Mouse (Mus musculus) embryonic facial prominence, embryonic 11.5 days (tissue): ENCODE measurements around the gene E130114P18Rik. TPM values are rescaled to one million over a fixed set of nuclear protein-coding genes. Genes with fewer than 3 reads are reported as not detected.

Experiments used
- ATAC-seq: fragments of 200-750 bp; cut with Nextera tagmentation; replicated peaks from 2 replicates; pipeline ENCODE4 v1.8.0; 2017; ENCODE audit warnings: low read depth; ENCODE audit not compliant: insufficient number of reproducible peaks, low FRiP score, low TSS enrichment
- DNase-seq: peaks from one replicate; pipeline ENCODE4 v3.0.0-alpha.2; 2015; ENCODE audit warnings: low spot score
- H3K27ac ChIP-seq: fragments of 300-500 bp; sonication (generic); replicated peaks from 2 replicates; pipeline ENCODE4 v1.5.1; 2014; ENCODE audit warnings: mild to moderate bottlenecking, low read depth, low read length, control low read depth
- H3K27me3 ChIP-seq: fragments of 300-500 bp; sonication (generic); 2 replicates; pipeline ENCODE4 v1.6.1; 2014; ENCODE audit warnings: mild to moderate bottlenecking, low read length, moderate library complexity, mixed read lengths; ENCODE audit not compliant: control insufficient read depth, insufficient read depth
- H3K36me3 ChIP-seq: fragments of 300-500 bp; sonication (generic); replicated peaks from 2 replicates; pipeline ENCODE4 v1.6.1; 2014; ENCODE audit warnings: low read depth, mild to moderate bottlenecking, low read length, moderate library complexity, mixed read lengths; ENCODE audit not compliant: control insufficient read depth, insufficient read depth
- H3K4me1 ChIP-seq: fragments of 300-500 bp; sonication (generic); 2 replicates; pipeline ENCODE4 v1.6.1; 2014; ENCODE audit warnings: low read length, mixed read lengths; ENCODE audit not compliant: control insufficient read depth, insufficient read depth
- H3K4me2 ChIP-seq: fragments of 300-500 bp; sonication (generic); 2 replicates; pipeline ENCODE4 v1.6.1; 2014; ENCODE audit warnings: low read depth, mild to moderate bottlenecking, control low read depth, low read length, moderate library complexity
- H3K4me3 ChIP-seq: fragments of 300-500 bp; sonication (generic); 2 replicates; pipeline ENCODE4 v1.5.1; 2014; ENCODE audit warnings: low read depth, low read length, control low read depth
- H3K9ac ChIP-seq: fragments of 300-500 bp; sonication (generic); replicated peaks from 2 replicates; pipeline ENCODE4 v1.6.1; 2014; ENCODE audit warnings: mild to moderate bottlenecking, control low read depth, low read length
- H3K9me3 ChIP-seq: fragments of 300-500 bp; sonication (generic); replicated peaks from 2 replicates; pipeline ENCODE4 v1.6.1; 2016; ENCODE audit warnings: mild to moderate bottlenecking, low read length, inconsistent platforms, mixed read lengths; ENCODE audit not compliant: control insufficient read depth
- WGBS: fragments of 180-500 bp; shearing (Covaris S2); extraction: QIAGEN DNeasy Blood & Tissue Kit; methylation state at CpG from one replicate; pipeline ENCODE4 v1.1.7; 2014; 5-methylcytosine and 5-hydroxymethylcytosine counted together
- polyA plus RNA-seq: library from polyadenylated mRNA; unstranded; fragments of >200 nt; fragmentation: Nextera tagmentation; extraction: Ambion mirVana; gene quantifications from 2 replicates; pipeline ENCODE4 v1.2.1, GENCODE M21; 2014

E130114P18Rik gene
- polyA plus RNA-seq, 1 experiment from 2014 or later: 9.5 TPM

DNA sequence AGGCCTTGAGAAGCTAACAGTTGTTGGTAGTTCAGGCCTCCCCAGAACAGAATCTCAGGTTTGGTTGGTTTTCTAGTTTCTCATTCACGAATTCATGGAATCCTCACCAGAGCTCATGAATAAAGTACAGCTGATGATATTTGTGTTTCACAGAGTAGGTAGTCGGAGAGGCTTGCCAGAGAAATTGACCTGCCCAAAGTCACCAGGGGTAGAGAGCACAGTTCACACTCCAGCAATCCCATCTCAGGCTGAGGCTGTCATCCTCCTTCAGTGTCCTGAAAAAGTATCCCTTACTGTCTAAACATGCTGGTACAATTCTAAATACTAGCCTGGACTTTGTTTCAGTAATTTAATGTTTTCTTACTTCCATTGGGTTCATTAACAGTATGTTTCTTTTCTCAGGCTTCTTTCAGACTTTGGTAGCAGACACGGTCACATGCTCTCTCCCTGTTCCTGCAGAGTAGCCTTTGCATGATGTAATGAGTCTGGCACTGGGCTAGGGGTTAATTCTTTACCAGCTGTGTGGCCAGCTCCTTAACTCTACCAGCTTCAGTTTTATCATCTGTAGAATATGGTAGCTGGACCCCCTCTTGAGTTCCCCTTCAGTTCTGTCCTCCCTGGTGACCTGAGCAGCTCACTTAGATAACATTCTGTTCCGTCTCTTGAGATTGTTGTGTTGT lies 12.4 kb downstream of the E130114P18Rik start:
- Histone ChIP-seq H3K36me3 (no peaks in the 10 kb centered on the region), H3K9me3 (no peaks in the 10 kb centered on the region), H3K4me2 (no peak overlapping the region), H3K4me3 (no peak overlapping the region), H3K9ac (no peak overlapping the region), H3K4me1 (no peaks in the 10 kb centered on the region), H3K27ac (no peak overlapping the region), H3K27me3 (no peaks in the 10 kb centered on the region)
- ATAC-seq (no peak), DNase-seq (no peak)
- WGBS: 79% methylated on average over 4 of the region's 4 CpGs

DNA sequence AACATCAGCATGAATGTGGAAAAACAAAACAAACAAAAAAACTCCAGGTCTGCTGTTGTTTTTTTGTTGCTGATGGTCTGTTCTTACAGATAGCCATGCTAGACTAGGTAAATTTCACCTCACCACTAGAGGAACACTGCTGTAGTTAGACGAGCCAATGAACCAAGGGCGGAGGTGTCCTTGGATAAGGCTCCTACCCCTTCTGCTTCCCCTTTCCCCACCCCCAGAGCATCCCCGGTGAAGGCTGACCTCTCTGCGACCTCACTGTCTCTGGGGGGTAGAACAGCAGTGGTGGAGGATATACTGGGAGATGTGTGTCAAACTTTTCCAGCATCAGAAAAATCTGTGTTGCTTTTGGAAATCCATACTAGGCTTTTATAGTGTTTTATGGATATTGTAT lies 13.3 kb downstream of the E130114P18Rik start:
- Histone ChIP-seq H3K27me3 (no peaks in the 10 kb centered on the region), H3K4me2 (no peak overlapping the region), H3K36me3 (no peaks in the 10 kb centered on the region), H3K9ac (no peak overlapping the region), H3K27ac (no peak overlapping the region), H3K4me3 (no peak overlapping the region), H3K4me1 (no peaks in the 10 kb centered on the region), H3K9me3 (no peaks in the 10 kb centered on the region)
- ATAC-seq (no peak), DNase-seq (no peak)
- 29% methylated on average over 4 of the region's 4 CpGs for WGBS

GRCm38 (mm10) chr4:97758661-97759060 lies 19.2 kb downstream of the E130114P18Rik start:
- 23% methylated on average over 3 of the region's 3 CpGs for WGBS
- no peak for DNase-seq
- H3K27ac ChIP-seq: no peak overlapping the region
- no peak overlapping the region for H3K4me3 ChIP-seq
- H3K4me2 ChIP-seq: no peak overlapping the region; the same call in 1 of the 2 replicates
- no peaks in the 10 kb centered on the region for H3K9me3 ChIP-seq
- no peaks in the 10 kb centered on the region for H3K36me3 ChIP-seq
- H3K9ac ChIP-seq: no peak overlapping the region
- H3K4me1 ChIP-seq: no peaks in the 10 kb centered on the region
- H3K27me3 ChIP-seq: peaks cover 5% of the 10 kb centered on the region
- no peak for ATAC-seq

DNA sequence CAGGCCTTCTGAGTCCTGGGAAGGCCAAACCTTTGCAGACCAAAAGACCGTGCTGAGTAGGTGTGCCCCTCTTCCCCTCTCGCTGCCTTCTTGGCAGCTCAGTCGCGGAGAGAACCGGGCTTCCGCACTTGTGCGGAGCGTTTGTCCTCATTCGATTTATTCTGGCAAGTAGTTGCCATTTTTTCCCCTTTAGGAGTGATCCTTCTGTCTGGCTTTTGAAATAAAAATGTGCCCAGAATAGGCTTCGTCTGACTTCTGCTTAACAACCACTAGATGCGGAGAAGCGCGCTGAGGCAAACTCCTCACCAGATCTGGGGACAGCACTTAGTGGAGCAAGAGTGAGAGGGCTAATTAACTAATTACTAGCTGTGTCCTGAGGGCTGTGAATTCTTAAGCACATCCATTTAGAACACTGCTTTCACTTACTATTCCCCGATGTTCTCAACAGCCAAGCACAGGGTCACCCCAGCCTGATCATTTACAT lies 19.9 kb downstream of the E130114P18Rik start:
- Histone ChIP-seq H3K27ac (no peak overlapping the region), H3K9me3 (no peaks in the 10 kb centered on the region), H3K36me3 (no peaks in the 10 kb centered on the region), H3K27me3 (peaks cover 8% of the 10 kb centered on the region), H3K4me2 (peak overlapping the region; percentile 74), H3K4me1 (no peaks in the 10 kb centered on the region), H3K4me3 (peak overlapping the region; percentile 47), H3K9ac (peak overlapping the region; percentile 62)
- under 1% methylated on average over 14 of the region's 14 CpGs for WGBS
- peak; percentile 52 for DNase-seq
- peak; percentile 67 for ATAC-seq

DNA sequence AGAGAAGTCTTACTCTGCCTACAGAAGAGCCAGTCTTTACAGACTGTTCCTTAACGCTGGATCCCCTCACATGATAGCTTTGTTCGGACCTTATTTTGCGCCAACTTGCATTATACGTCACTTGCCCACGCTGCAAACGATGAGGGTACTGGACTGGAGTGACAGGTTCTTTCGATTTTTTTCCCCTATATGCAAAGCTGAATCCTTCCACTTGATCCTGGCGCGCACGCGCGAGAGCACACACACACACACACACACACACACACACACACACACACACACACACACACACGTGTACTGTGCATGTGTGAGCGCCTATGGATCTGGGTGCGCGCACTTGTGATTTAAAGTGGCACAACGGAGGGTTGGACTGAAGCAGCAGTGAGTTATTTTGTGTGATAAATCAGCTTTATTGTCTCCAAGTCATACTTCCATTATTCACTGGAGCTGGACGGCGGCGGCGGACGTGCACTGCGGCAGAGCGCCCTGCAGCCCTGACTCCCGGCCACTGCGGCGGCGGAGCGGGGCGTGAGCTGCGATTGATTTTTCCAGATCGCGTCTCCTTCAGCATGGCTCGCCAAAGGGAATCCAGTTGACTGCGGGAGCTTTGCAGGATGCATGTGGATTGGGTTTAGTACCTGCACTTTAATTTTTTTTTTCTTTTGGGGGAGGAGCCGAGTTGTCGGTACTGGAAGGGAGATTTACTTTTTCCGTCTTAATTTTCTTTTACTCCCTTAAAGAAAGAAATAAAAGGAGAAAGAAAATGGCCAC lies 20.5 kb downstream of the E130114P18Rik start:
- Histone ChIP-seq H3K4me3 (peak overlapping the region; percentile 47), H3K27me3 (peaks cover 8% of the 10 kb centered on the region), H3K9me3 (no peaks in the 10 kb centered on the region), H3K4me1 (no peaks in the 10 kb centered on the region), H3K4me2 (peak overlapping the region; percentile 74), H3K27ac (no peak overlapping the region), H3K9ac (peak overlapping the region; percentile 62), H3K36me3 (no peaks in the 10 kb centered on the region)
- DNase-seq: peak; percentile 70
- ATAC-seq: peak; percentile 73; the same call in 1 of the 2 replicates
- WGBS: under 1% methylated on average over 38 of the region's 38 CpGs

DNA sequence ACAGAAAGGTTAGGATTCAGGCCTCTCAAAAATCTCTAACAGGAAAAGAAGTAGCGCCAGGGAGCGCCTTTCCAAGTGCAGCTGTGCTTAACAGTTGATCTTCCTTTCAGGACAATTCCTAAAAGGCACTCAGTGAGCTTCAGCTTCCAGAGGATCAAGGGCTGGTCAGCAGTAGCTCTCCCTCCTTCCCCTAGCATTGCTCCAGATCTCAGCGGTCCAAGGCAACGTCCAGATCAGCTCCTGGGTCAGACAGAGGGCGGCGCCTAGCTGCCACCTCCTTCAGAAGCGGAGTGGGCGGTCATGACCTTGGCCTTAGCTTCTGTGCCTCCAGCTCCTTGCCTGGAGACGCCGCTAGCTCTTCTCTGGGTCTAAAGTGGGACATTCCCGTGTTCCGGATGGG lies 23.6 kb downstream of the E130114P18Rik start:
- Histone ChIP-seq H3K4me2 (no peak overlapping the region), H3K4me3 (no peak overlapping the region), H3K36me3 (no peaks in the 10 kb centered on the region), H3K9ac (no peak overlapping the region), H3K9me3 (no peaks in the 10 kb centered on the region), H3K27me3 (peaks cover 8% of the 10 kb centered on the region), H3K4me1 (peaks cover 3% of the 10 kb centered on the region; the same call in 1 of the 2 replicates), H3K27ac (no peak overlapping the region)
- ATAC-seq: no peak
- 9% methylated on average over 12 of the region's 12 CpGs for WGBS
- no peak for DNase-seq

DNA sequence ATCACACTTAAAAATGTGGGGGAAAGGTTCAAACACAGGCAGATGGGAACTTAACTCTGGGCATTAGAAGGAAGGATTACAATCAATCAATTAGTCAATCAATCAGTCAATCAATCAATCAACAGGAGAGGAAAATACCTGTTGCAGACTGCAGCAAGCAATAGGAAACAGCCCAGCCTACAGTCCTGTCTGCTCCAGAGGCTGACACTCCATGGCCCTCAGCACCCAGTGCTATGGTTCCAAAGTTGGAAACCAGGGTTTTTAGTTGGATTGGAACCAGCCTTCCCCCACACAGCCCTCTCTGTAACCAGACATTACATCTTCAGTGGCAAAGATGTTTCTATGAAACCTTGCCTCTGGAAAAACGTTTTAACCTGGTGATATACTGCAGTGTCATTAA lies 24.4 kb downstream of the E130114P18Rik start:
- H3K9me3 ChIP-seq: no peaks in the 10 kb centered on the region
- H3K9ac ChIP-seq: no peak overlapping the region
- no peak for ATAC-seq
- no peaks in the 10 kb centered on the region for H3K36me3 ChIP-seq
- H3K4me2 ChIP-seq: no peak overlapping the region
- peaks cover 8% of the 10 kb centered on the region for H3K27me3 ChIP-seq
- 4% methylated on average over 1 of the region's 1 CpGs for WGBS
- H3K4me1 ChIP-seq: peaks cover 3% of the 10 kb centered on the region; the same call in 1 of the 2 replicates
- no peak overlapping the region for H3K27ac ChIP-seq
- H3K4me3 ChIP-seq: no peak overlapping the region
- DNase-seq: no peak
